Mouse (Mus musculus) liver, postnatal 0 days (tissue): ENCODE measurements around the gene Tars2.

Experiments used
- CTCF ChIP-seq: sonication (generic); IDR thresholded peaks from 2 replicates; pipeline ENCODE4 v1.5.1; 2016; ENCODE audit warnings: antibody characterized with exemption, low read depth
- EP300 ChIP-seq: IDR thresholded peaks from 2 replicates; pipeline ENCODE4 v1.6.1; 2016; ENCODE audit warnings: antibody characterized with exemption, low read depth, mild to moderate bottlenecking

DNA sequence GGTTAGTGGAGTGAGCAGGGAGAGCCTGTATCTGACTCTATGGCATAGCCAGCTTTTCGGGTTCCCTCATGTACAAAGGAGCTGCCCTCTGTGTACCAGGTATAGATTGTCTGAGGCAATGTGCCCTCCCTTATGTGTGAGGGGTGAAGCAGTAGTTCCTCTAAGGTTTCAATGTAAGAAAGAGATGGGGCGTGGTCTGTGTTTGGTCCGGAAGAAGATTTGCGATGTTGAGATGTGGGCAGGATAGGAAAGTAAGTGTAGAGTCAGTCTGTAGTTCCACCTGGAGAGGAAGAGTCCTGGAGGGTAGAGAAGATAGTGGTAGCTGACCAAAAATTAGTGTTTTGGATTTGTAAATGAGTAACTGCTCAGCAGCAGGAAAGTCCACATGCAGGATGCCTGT, 51.0 kb downstream of the Tars2 start:
- no peak for TF ChIP-seq CTCF
- TF ChIP-seq EP300, result no peak
